Mouse (Mus musculus): ENCODE data around the gene Chchd3. TPM values are rescaled to one million over a fixed set of nuclear protein-coding genes. Genes with fewer than 3 reads are reported as not detected.

Gene Chchd3
- 109 and 181 TPM in 2 replicates for polyA plus RNA-seq (2012)

DNA sequence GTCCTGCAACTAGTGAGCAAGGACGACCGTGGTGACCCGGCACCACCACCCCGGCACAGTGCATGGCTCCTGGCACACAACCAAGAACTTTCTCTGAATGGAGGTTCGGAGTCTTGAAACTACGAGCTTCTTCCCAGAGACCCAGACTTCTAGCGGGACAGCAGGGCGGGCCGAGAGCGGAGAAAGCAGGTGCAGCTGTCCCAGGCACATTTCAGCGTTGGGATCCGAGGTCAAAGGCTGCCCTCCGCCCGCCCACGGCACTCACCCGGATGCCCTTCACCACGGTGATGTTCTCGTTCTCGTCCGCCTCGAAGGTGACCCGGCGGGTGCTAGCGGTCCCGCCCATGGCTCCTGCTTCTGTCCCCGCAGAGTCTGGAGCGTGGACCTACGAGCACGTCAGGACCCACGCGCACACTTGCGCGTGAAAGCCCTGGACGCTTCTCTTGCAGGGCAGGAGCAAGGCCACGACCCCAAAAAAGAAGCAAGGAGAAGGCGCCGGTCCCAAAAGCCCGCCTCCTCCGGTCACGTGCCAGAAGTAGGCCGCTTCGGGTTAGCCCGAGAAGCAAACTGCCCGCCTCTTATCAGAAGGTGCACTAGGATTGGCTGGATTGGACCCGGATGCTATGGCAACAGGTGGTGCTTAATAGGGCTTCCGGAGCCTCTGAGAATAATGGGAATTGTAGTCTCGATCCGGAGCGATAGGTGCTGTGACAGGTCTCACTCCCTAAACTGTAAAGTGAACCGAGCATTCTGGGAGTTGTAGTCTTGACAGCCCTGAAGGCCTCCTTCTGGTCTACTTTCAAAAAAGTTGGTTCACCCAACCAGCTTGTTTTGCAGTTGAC is at the start of gene Chchd3:
Gene Chchd3 (minus strand): TSS at position 526 of the 842 bp plus-strand sequence.
- TF ChIP-seq GATA1 (IDR thresholded peaks at IDR 0.05; ENCODE audit: low read length), result no peak

DNA sequence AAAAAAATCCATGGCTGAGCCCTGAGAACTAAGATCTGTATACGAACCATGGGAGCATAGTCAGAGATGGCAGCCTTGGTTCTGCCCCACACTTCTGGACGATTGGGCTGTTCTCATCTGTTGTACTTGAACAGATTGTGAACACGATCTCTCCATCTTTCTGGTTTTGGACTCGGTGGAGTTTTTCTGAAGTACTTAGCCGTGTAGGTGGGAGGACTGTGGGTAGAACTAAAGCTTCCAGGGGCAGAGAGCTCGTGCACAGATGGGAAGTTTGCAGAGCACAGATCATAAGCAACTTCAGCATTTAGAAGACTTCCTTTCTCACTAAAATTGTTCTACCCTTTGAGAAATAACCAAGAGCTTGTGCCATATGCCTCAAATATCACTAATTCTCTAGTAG is 44.6 kb upstream of the Chchd3 start:
- no peak for TF ChIP-seq GATA1 (IDR thresholded peaks at IDR 0.05; ENCODE audit: low read length)

DNA sequence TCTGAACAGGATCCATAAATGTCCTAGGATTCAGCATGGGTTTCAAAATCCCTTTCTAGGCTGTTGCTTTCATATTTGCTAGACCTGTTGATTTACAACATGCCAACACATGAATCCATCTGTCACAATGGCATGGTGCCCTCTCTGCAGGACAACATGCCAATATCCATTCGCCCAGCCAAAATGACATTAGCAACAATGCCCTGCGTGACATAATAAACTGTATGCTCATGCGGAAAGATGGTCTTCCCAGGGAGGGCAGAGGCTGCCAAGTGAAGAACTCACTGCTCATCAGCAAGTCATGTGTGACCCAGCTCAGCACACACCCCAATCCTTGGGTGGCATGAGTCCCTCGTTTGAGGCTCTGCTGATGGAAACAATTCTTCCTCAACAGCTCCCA is 38.8 kb upstream of the Chchd3 start:
- no peak for TF ChIP-seq GATA1 (IDR thresholded peaks at IDR 0.05; ENCODE audit: low read length)

DNA sequence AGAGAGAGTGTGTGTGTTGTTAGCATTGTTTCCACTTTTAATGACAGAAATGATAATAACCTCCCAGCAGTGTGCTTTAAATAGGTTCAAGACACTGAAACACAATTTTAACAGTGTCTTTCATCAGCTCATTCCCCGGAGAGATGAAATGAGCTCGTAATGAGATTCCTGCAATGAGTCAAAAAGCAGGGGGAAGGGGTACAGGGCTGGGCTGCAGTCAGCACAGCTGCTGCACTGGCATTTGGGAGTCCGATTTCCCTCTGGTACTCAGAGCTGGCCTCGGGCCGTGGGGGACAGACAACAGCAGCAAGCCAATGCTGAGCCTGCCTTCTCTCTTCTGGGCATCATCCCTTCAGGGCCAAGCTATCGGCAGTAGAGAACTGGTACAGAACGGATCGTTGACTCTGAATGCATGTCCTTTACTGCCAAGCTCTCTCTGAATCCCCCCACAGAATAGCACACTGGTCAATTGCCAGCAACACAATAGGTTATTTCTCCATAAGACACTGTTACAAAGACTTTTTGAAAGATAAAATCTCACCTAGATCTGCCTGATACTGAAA is 34.7 kb upstream of the Chchd3 start:
- no peak for TF ChIP-seq GATA1 (IDR thresholded peaks at IDR 0.05; ENCODE audit: low read length)

DNA sequence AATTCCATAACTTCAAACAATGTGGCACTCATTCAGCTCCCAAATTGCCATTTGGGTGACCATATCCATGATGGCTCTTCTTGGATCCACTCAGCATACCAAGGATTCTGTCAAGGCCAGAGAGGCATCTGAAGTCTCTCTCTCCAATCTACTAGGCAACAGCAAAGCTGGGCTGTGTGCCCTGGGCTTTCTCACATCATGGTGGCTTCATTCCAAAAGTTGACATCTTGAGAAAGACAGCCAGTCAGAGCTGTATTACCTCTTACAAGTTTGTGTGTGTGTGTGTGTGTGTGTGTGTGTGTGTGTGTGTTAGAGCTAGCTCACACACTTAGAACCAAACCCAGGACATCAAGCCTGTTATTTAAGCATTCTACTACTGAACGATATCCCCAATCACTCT is 20.1 kb upstream of the Chchd3 start:
- TF ChIP-seq GATA1 (IDR thresholded peaks at IDR 0.05; ENCODE audit: low read length), result no peak

DNA sequence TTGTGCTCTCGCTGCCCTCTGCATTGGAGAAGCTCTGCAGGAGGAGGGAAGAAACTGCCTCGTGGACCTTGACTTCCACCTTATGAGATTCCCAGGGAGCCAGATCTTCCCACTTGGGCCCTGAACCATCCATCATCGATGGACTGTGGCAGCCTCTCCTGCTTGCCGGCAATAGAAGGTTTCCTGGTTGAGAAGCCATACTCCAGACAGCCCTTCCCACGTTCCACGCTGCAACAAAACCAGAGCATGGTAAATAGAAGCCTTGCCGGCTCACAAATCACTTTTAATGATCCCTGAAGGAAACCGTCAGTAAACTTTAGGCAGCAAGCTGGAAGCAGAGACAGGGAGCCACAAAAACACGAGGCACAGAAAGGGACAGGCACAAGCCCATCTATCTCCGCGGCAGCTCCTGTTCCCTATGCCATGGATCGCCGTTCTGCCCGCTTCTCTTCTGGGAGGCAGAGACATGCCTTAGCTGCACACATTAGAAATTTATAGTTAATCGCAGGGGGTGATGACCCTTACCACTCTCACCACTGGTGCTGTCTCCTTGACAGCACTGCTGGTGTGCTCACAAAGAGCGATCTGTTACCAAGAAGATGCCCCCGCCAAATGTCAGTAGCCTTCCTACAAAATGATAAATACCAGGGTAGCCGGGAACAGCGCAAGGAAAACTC is 18.3 kb upstream of the Chchd3 start:
- no peak for TF ChIP-seq GATA1 (IDR thresholded peaks at IDR 0.05; ENCODE audit: low read length)

DNA sequence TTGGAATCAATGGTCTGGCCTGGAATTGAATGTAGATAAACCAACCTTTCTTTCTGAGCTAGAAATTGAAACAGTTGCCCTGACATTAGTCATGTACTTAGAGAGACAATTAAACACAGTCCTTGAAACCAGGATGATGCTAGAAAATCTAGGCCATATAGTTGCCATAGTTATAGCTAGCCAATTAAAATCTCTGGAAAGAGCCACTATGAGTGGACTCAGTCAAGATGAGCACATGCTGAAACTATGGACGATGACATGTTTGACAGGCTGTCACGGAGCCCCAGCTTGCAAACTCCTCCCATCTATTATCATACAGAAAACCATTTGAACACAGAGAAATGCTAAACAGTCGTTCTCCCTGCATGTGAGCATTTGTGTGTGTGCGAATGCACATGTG is 6.4 kb upstream of the Chchd3 start:
- no peak for TF ChIP-seq GATA1 (IDR thresholded peaks at IDR 0.05; ENCODE audit: low read length)

DNA sequence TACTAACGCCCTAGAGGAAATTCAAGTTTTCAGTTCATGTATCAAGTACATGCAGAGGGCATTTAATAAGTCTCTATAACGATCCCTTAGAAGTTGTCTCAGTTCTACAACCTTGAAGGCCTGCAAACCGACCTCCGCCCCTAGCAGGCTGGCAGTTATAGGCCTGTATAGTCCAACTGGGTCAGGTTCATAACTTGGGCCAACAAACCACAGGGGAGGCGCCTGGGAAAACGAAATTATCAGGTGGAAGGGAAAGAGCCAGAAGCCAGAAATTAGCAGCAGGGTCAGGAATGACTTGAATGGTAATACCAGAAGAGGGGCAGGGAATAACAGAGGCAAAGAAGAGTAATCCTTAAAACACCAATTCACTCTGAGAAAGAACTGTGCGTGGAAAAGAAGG is 784 bp downstream of the Chchd3 start:
- TF ChIP-seq GATA1 (IDR thresholded peaks at IDR 0.05; ENCODE audit: low read length), result no peak

DNA sequence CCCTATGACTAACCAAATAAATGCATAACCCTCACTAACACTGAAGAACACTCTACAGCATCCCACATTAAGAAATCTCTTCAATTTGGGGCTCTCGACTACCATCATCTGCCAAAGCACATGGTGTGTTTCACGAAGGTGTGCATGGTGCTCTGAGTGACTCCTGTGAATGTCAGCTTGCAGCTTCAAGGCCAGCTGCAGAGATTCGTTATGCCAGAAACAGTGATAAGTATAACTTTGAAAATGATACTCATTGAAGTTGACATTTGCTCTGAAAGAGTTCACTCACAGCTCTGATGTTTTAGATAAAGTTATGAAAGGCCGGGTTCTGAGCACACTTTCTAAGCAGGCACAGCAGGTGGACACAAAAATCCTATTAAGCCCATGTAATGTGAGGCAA is 3.7 kb downstream of the Chchd3 start:
- no peak for TF ChIP-seq GATA1 (IDR thresholded peaks at IDR 0.05; ENCODE audit: low read length)

DNA sequence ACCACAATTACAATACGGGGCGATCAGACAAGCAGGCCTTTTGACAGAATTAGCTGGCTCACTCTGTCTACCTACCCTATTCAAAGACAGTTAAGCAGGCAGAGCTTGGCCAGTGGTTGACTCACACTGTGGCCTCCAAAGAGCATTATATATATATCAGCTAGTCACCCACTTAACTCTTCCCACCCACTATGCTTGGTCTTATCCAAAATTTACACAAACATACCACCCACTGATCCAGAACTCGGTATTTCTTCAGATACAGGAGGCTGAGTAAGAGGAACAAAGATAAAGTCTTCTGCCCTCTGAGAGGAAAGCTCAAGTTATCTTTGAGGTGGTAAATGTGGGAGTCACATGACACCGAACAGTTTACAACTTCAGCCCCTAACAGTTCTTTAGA is 4.4 kb downstream of the Chchd3 start:
- TF ChIP-seq GATA1 (IDR thresholded peaks at IDR 0.05; ENCODE audit: low read length), result peak; percentile 82

DNA sequence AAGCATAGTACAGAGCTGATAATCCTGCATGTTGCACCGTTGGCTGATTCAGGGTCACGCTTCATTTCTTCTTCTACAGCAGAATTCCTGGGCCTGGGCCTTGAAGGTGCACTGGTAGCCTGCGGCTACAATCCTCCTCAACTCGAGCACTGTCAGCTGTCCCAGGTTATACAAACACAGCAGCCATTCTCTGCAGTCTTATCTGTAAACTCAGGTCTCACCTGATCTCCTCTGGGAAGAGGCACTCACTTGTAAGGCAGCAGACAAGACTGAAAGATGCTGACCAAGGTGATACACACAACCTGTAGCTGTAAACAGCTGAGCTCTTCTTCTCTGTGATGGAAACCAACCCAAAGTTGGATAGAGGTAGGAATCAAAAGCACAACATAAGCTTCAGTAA is 5.1 kb downstream of the Chchd3 start:
- TF ChIP-seq GATA1 (IDR thresholded peaks at IDR 0.05; ENCODE audit: low read length), result no peak

DNA sequence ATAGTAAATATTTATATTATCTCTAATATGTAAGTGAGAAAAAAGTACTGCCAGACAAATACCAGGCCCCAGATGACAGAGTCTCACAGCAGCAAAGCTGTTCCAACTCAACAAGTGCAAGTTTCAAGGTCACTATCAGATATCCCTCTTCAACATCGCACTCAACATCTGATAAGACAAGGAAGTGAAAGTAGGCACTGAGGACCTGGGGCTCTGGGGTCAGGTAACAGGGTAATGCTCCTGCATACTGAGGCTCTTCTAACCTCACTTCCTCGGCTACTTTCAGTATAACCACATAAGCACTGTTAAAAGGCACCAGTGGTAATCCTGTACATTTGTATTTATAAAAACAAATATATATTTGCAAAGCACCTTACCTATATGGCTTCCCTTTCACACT is 8.4 kb downstream of the Chchd3 start:
- TF ChIP-seq GATA1 (IDR thresholded peaks at IDR 0.05; ENCODE audit: low read length), result no peak

DNA sequence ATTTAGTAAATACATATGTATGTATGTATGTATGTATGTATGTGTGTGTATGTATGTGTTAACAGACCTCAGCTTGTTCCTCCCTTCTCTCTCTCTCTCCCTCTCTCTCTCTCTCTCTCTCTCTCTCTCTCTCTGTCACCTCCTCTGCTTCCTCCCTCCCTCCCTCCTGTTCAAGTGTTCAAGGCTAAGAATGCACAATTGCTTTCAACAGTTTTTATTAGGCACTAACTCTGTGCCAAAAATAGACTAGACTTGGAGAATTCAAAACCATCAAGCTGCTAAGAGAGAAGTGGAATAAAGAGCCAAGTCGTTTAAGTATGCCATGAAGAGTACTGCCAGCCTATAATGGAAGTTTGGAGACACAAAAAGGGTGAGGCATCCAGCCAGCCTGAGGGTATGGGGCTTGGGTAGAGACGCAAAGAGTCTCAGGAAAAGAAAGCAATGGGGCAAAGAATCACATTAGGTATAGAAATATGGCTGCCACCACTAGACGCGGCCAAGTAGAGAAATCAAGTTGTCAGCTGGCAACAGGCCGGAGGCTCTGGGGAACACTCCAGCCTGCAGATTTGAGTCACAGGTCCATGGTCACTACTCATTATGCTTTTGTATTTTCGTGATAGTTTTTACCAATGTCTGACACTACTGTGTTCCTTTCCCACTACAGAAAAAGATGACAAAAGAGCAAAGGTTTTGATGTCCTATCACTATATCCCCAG is 10.2 kb downstream of the Chchd3 start:
- no peak for TF ChIP-seq GATA1 (IDR thresholded peaks at IDR 0.05; ENCODE audit: low read length)

DNA sequence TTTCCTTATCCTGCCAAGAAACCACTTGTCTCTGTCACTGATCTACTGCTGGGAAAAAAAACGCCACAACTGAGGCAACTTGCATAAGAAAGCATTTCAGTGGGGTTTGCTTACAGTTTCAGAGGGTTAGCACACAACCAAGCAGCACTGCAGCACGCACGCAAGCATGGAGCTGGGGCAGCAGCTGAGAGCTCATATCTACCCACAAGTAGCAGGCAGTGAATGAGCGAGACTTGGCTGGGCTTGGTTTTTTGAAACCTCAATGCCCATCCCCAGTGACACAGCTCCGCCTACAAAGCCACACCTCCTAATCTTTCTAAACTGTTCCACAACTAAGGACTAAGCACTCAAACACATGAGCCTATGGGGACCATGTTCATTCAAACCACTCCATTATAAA is 16.6 kb downstream of the Chchd3 start:
- TF ChIP-seq GATA1 (IDR thresholded peaks at IDR 0.05; ENCODE audit: low read length), result no peak

DNA sequence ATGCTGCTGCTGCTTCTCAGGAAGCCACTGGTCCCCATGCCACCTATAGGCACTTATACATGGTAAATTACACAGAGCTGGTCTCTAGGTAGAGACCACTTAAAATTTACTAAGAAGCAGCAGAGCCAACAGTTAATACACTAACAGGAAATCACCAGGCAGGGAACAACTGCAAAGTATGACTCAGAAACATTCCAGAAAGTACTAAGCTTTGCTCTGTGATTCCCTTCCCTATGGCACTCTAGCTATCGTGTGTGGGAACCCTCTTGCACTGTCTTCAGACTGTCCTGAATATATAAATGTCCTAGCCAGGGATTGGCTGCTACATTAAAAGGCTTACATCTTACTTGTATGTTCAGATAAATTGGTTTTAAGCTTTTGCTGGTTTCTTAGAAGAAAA is 17.2 kb downstream of the Chchd3 start:
- TF ChIP-seq GATA1 (IDR thresholded peaks at IDR 0.05; ENCODE audit: low read length), result no peak

DNA sequence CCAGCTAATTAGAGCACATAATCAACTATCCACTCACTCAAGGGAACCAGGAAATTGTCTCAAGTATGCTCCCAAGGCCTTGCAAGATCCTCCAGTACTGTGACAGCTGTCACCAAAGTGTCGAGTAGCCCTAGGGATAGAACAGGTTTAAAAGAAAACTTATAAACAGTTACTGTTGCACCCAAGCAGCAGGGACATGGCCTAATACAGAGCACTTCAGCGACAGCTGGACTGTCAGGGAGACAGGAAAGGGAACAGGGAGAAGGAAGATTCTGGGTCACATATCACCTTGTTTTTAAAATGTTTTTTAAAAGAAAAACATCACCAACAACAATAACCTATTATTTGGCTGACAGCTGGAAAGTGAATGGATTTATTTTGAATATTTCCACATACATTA is 18.1 kb downstream of the Chchd3 start:
- no peak for TF ChIP-seq GATA1 (IDR thresholded peaks at IDR 0.05; ENCODE audit: low read length)
